Mouse (Mus musculus): ENCODE results near the gene Fcrl6. TPM values are rescaled to one million over a fixed set of nuclear protein-coding genes. Genes with fewer than 3 reads are reported as not detected.

Fcrl6 gene
- polyA plus RNA-seq, 1 experiment from 2014 or later = not detected

GRCm38 (mm10) chr1:172582436-172582835, 19.9 kb downstream of the Fcrl6 start:
- 75% methylated on average over 8 of the region's 8 CpGs for WGBS
- no peak for ATAC-seq (ENCODE audit: insufficient number of reproducible peaks, low FRiP score)
- Histone ChIP-seq H3K9ac (no peak overlapping the region), H3K27ac (ENCODE audit: poor library complexity, severe bottlenecking) (no peak overlapping the region), H3K4me2 (no peak overlapping the region), H3K9me3 (replicated peaks) (no peaks in the 10 kb centered on the region), H3K36me3 (no peaks in the 10 kb centered on the region), H3K4me3 (no peak overlapping the region), H3K4me1 (replicated peaks) (peaks cover 7% of the 10 kb centered on the region), H3K27me3 (replicated peaks) (peaks cover 20% of the 10 kb centered on the region)

- no peak overlapping the region for H3K4me3 ChIP-seq
- H3K4me2 ChIP-seq = no peak overlapping the region
- H3K9me3 ChIP-seq (replicated peaks) = no peaks in the 10 kb centered on the region
- WGBS = 67% methylated on average over 6 of the region's 6 CpGs
- H3K27ac ChIP-seq (ENCODE audit: poor library complexity, severe bottlenecking) = no peak overlapping the region
- H3K27me3 ChIP-seq (replicated peaks) = peaks cover 12% of the 10 kb centered on the region
- no peak overlapping the region for H3K9ac ChIP-seq
- ATAC-seq (ENCODE audit: insufficient number of reproducible peaks, low FRiP score) = no peak
- H3K36me3 ChIP-seq = no peaks in the 10 kb centered on the region
- H3K4me1 ChIP-seq (replicated peaks) = no peaks in the 10 kb centered on the region
Measured at GRCm38 (mm10) chr1:172580116-172580515, 22.2 kb downstream of the Fcrl6 start.

- Histone ChIP-seq H3K9ac (no peak overlapping the region), H3K36me3 (no peaks in the 10 kb centered on the region), H3K27ac (ENCODE audit: poor library complexity, severe bottlenecking) (no peak overlapping the region), H3K4me2 (no peak overlapping the region), H3K27me3 (replicated peaks) (peaks cover 18% of the 10 kb centered on the region; the same call in 1 of the 2 replicates), H3K4me3 (no peak overlapping the region), H3K9me3 (replicated peaks) (no peaks in the 10 kb centered on the region), H3K4me1 (replicated peaks) (no peaks in the 10 kb centered on the region)
- no peak for ATAC-seq (ENCODE audit: insufficient number of reproducible peaks, low FRiP score)
- WGBS = 47% methylated on average over 4 of the region's 4 CpGs
Measured at GRCm38 (mm10) chr1:172567758-172568157, 34.6 kb downstream of the Fcrl6 start.

GRCm38 (mm10) chr1:172566131-172566530, 36.2 kb downstream of the Fcrl6 start:
- no peak overlapping the region for H3K4me2 ChIP-seq
- peaks cover 35% of the 10 kb centered on the region for H3K27me3 ChIP-seq (replicated peaks)
- no peak for ATAC-seq (ENCODE audit: insufficient number of reproducible peaks, low FRiP score)
- H3K4me3 ChIP-seq = no peak overlapping the region
- no peaks in the 10 kb centered on the region for H3K9me3 ChIP-seq (replicated peaks)
- H3K36me3 ChIP-seq = no peaks in the 10 kb centered on the region
- no peak overlapping the region for H3K27ac ChIP-seq (ENCODE audit: poor library complexity, severe bottlenecking)
- H3K9ac ChIP-seq = no peak overlapping the region
- H3K4me1 ChIP-seq (replicated peaks) = peaks cover 10% of the 10 kb centered on the region
- WGBS = 55% methylated on average over 3 of the region's 3 CpGs

- Histone ChIP-seq H3K9me3 (replicated peaks) (no peaks in the 10 kb centered on the region), H3K36me3 (no peaks in the 10 kb centered on the region), H3K4me1 (replicated peaks) (peaks cover 10% of the 10 kb centered on the region), H3K27me3 (replicated peaks) (peaks cover 59% of the 10 kb centered on the region), H3K4me3 (peak overlapping the region; percentile 59), H3K27ac (ENCODE audit: poor library complexity, severe bottlenecking) (no peak overlapping the region), H3K4me2 (peak overlapping the region; percentile 92), H3K9ac (peak overlapping the region; percentile 70; the same call in 1 of the 2 replicates)
- WGBS = 3% methylated on average over 10 of the region's 10 CpGs
- ATAC-seq (ENCODE audit: insufficient number of reproducible peaks, low FRiP score) = no peak; the same call in 1 of the 2 replicates
Measured at GRCm38 (mm10) chr1:172563465-172563828, 38.9 kb downstream of the Fcrl6 start.

GRCm38 (mm10) chr1:172562641-172563464, 39.5 kb downstream of the Fcrl6 start:
- peak overlapping the region; percentile 59 for H3K4me3 ChIP-seq
- WGBS = under 1% methylated on average over 66 of the region's 66 CpGs
- H3K9ac ChIP-seq = peak overlapping the region; percentile 70
- H3K4me1 ChIP-seq (replicated peaks) = peaks cover 10% of the 10 kb centered on the region
- H3K27ac ChIP-seq (ENCODE audit: poor library complexity, severe bottlenecking) = no peak overlapping the region
- peak overlapping the region; percentile 92 for H3K4me2 ChIP-seq
- peaks cover 62% of the 10 kb centered on the region for H3K27me3 ChIP-seq (replicated peaks)
- no peaks in the 10 kb centered on the region for H3K36me3 ChIP-seq
- peak; percentile 84 for ATAC-seq (ENCODE audit: insufficient number of reproducible peaks, low FRiP score)
- H3K9me3 ChIP-seq (replicated peaks) = no peaks in the 10 kb centered on the region

- Histone ChIP-seq H3K9ac (no peak within 1 kb of the TSS), H3K27me3 (replicated peaks) (peaks cover 46% of the 10 kb centered on the region), H3K27ac (ENCODE audit: poor library complexity, severe bottlenecking) (no peak within 1 kb of the TSS), H3K4me3 (no peak within 1 kb of the TSS), H3K4me2 (no peak within 1 kb of the TSS), H3K9me3 (replicated peaks) (no peaks in the 10 kb centered on the region), H3K4me1 (replicated peaks) (peaks cover 21% of the 10 kb centered on the region), H3K36me3 (no peaks in the 10 kb centered on the region)
- 68% methylated on average over 11 of the region's 11 CpGs for WGBS
- ATAC-seq (ENCODE audit: insufficient number of reproducible peaks, low FRiP score) = no peak
Measured at GRCm38 (mm10) chr1:172555638-172556037, 46.7 kb downstream of the Fcrl6 start, which contains the start of gene Vsig8. Gene Vsig8 (plus strand): TSS chr1:172555938.

- no peak overlapping the region for H3K27ac ChIP-seq (ENCODE audit: poor library complexity, severe bottlenecking)
- peaks cover 26% of the 10 kb centered on the region for H3K27me3 ChIP-seq (replicated peaks)
- WGBS = 41% methylated on average over 1 of the region's 1 CpGs
- H3K9me3 ChIP-seq (replicated peaks) = no peaks in the 10 kb centered on the region
- H3K4me1 ChIP-seq (replicated peaks) = peaks cover 35% of the 10 kb centered on the region
- H3K36me3 ChIP-seq = no peaks in the 10 kb centered on the region
- H3K9ac ChIP-seq = no peak overlapping the region
- no peak overlapping the region for H3K4me2 ChIP-seq
- no peak for ATAC-seq (ENCODE audit: insufficient number of reproducible peaks, low FRiP score)
- H3K4me3 ChIP-seq = no peak overlapping the region
Measured at GRCm38 (mm10) chr1:172552623-172553022, 49.7 kb downstream of the Fcrl6 start.

GRCm38 (mm10) chr1:172551009-172551408, 51.3 kb downstream of the Fcrl6 start:
- no peak for ATAC-seq (ENCODE audit: insufficient number of reproducible peaks, low FRiP score)
- Histone ChIP-seq H3K27ac (ENCODE audit: poor library complexity, severe bottlenecking) (no peak overlapping the region), H3K9me3 (replicated peaks) (no peaks in the 10 kb centered on the region), H3K27me3 (replicated peaks) (peaks cover 13% of the 10 kb centered on the region), H3K9ac (no peak overlapping the region), H3K36me3 (no peaks in the 10 kb centered on the region), H3K4me1 (replicated peaks) (peaks cover 35% of the 10 kb centered on the region), H3K4me2 (peak overlapping the region; percentile 81), H3K4me3 (peak overlapping the region; percentile 51)
- WGBS = 32% methylated on average over 7 of the region's 7 CpGs

- Histone ChIP-seq H3K9ac (peak overlapping the region; percentile 60), H3K27me3 (replicated peaks) (peaks cover 8% of the 10 kb centered on the region), H3K4me3 (peak overlapping the region; percentile 51), H3K27ac (ENCODE audit: poor library complexity, severe bottlenecking) (no peak overlapping the region), H3K4me1 (replicated peaks) (peaks cover 35% of the 10 kb centered on the region), H3K4me2 (peak overlapping the region; percentile 81), H3K36me3 (no peaks in the 10 kb centered on the region), H3K9me3 (replicated peaks) (no peaks in the 10 kb centered on the region)
- WGBS = under 1% methylated on average over 8 of the region's 8 CpGs
- ATAC-seq (ENCODE audit: insufficient number of reproducible peaks, low FRiP score) = peak; percentile 64
Measured at GRCm38 (mm10) chr1:172550551-172550951, 51.8 kb downstream of the Fcrl6 start.

- no peaks in the 10 kb centered on the region for H3K9me3 ChIP-seq (replicated peaks)
- H3K36me3 ChIP-seq = no peaks in the 10 kb centered on the region
- peaks cover 35% of the 10 kb centered on the region for H3K4me1 ChIP-seq (replicated peaks)
- ATAC-seq (ENCODE audit: insufficient number of reproducible peaks, low FRiP score) = no peak
- H3K27me3 ChIP-seq (replicated peaks) = peaks cover 4% of the 10 kb centered on the region
- peak overlapping the region; percentile 60; the same call in 1 of the 2 replicates for H3K9ac ChIP-seq
- 5% methylated on average over 8 of the region's 8 CpGs for WGBS
- H3K4me3 ChIP-seq = peak overlapping the region; percentile 51
- H3K4me2 ChIP-seq = peak overlapping the region; percentile 81
- no peak overlapping the region for H3K27ac ChIP-seq (ENCODE audit: poor library complexity, severe bottlenecking)
Measured at GRCm38 (mm10) chr1:172549717-172550116, 52.6 kb downstream of the Fcrl6 start.
